Mouse (Mus musculus) cerebellum, adult 9-11 months (tissue): ENCODE results near the gene Bcas3.

Experiments used
- DNase-seq: peaks from one replicate; pipeline ENCODE4 v3.0.0; 2022

Gene Bcas3

DNA sequence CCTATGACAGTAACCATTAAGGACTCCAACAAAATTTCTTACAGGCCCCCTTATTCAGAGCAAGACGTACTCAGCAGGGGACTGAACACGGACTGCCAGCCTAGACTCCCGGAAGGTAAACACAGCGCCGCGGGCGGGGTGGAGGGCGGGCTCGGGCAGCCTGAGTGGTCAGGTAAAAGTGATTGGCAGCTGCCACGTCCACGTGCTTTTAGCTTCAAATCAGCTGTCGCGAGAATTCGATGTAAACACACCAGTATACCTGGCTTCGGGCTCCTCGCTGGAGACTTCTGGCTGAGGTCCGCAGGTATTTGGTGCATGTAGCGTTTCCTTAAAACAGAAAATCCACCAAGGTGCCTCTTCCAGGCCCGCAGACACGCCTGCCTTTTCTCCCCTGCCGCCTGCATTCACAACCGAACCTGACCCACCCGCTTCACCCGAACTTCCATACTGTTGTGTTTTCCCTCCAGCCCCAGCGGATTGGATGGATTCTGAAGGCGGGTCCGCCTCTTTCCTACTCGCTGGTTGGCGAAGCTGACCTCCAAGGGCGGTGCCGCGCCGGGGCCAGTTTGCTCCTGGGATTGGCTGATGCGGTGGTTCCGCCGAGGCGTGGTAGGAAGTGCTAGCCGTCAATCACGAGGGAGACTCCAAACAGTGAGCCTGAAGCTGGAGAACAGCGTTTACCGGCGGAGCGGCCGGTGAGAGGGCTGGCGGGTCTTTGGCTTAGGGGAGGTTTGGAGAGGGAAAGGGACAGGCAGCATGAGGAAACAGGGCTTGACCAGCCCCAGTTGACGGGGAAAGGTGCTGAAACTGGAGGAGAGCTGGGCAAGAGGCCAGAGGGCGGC, at the start of gene Bcas3:
Gene Bcas3, plus strand, starts transcription at position 629 of the 842 bp plus-strand sequence.
- DNase-seq = peak; percentile 99

DNA sequence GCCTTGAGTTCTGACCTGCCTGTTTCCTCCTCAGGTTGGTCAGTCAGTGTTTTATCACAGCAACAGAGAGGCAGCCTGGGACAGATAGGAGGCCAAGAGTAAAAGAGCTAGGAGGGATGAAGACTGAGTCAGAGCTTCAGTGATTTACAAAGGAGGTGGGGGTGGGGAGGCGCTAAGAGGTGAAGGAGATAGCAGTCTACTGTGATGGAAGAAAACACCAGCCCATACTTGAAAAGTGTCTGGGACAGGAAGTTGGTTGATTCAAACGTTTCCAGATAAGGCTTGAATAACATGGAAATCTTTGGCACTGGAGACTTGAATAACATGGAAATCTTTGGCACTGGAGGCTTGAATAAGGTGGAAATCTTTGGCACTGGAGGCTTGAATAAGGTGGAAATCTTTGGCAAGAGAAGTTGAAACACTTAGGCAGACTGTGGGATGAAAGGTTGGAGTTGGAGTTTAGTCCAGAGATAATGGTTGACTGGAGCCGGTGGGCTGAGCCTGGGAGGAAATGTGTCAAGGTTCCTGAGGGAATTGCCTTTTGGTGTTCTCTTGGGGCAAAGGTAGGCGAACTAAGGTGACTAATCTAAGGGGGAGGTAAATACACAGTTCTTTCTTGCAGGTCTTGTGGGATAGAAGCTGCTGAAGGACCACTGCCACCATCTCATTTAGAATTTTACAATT, 46.2 kb upstream of the Bcas3 start:
- no peak for DNase-seq

DNA sequence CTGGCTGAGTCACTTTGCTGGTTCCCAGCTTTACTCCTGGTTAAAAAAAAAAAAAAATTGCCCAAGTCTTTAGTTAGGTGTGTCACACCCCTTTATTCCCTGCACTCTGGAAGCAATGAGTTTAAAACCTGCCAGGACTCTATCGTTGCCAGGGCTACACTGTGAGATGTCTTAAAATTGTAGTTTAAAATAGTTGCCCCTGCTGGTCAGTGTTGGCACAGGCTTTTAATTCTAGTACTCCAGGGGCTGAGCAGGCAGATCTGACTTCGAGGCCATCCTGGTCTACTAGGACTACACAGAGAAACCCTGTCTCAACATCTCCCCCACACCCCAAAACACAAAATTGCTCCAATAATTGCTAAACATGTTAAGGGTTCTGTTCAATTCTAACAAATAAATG, 44.2 kb upstream of the Bcas3 start:
- DNase-seq = peak; percentile 51

DNA sequence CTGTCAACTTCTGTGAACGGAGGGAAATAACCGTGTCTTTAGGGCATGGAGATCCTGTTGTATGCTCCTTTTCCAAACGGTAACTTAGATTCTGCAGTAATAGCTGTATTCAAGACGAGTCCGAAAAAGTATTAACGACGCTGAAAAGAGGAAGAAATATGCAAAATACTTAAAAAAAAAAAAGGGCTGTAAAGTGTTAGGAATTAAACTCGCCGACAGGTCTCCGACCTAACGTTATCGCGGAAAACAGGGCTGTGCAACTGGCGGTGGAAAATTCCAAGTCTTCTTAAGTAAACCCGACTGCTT, 42.6 kb upstream of the Bcas3 start:
- DNase-seq = no peak

DNA sequence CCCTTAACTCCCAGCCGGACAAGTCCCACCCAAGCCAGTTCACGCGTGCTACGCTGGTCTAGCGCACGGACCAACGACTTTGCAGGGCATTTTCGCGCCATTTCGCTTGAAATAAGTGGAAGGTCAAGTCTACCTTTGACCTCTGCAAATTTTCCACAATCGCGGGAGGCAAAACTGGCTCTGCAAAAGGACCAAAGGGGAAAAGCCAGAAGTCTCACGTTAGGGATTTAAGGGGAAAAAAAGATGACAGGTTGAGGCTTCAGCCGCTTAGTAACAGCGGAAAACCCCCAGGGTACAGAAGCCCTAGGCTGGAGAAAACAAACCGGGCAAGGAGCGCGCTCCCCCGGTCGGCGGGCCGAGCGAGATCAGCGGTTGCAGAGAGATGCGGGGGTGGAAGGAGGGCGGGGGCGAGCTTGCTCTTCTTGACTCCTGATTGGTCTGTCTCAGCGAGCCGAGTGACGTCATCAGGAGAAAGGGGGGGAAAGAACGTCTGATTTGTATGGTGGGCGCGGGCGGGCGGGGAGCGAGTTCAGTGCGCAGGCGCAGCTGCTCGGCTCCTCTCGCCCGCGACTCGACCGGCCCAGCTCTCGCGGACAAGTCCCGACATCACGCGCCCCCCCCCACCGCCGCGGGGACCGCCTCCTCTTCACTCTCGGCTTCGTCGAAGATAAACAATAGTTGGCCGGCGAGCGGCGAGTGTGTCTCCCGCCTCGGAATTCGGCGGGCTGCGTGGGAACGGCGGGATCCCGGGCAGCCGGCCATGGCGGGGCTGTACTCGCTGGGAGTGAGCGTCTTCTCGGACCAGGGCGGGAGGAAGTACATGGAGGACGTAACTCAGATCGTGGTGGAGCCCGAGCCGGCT, 42.0 kb upstream of the Bcas3 start, which contains the start of gene Ppm1d:
Gene Ppm1d, plus strand, starts transcription at position 532 of the 862 bp plus-strand sequence.
- peak; percentile 97 for DNase-seq

DNA sequence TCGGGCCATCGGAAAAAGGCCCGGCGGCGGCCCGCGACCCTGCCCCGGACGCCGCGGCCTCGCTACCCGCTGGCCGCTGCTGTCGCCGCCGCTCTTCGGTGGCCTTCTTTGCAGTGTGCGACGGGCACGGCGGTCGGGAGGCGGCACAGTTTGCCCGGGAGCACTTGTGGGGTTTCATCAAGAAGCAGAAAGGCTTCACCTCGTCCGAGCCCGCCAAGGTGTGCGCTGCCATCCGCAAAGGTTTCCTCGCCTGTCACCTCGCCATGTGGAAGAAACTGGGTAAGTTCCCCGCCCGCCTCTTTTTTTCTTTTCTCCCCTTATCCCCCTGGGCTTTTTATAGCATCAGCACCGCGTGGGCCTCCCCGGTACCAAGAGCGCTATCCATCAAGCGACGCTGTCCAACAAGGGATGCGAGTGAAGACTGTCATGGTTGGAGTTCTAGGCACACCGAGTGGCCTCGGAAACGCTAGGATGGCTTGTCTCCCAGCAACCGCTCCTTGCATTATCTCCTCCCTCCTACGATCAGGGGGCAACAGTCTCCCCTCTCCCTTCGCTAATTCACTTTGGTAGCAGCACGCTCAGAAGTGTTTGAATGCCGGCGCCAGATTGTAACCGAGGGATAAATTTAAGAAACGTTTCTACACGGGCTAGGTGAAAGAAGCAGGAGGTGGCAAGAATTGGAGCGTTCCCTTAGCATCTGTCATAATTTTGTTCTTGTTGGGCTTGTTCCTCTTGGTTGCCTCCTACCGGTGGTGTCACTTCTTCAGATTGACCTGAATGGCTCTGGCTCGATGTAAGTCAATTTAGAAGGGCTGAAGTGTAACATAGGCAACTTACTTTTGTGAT, 41.1 kb upstream of the Bcas3 start:
- peak; percentile 75 for DNase-seq

DNA sequence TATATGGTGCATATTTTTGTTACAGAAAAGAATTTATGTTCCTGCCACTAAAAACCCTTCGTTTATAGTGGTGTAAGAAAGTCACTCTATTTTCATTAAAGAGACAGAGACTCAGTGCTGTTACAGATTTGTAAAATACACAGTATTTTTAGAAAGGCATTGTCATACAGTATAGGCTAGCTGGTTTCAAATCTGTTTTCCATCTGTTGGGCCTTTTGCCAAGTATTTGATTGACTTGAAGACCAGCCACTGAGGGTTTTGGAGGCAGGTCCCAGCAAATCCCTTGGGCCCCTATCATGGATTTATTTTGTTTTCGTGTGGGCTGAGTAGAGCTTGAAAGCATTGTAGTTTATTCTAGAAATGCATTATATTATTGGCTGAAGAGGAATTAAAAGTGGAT, 40.1 kb upstream of the Bcas3 start:
- peak; percentile 84 for DNase-seq

DNA sequence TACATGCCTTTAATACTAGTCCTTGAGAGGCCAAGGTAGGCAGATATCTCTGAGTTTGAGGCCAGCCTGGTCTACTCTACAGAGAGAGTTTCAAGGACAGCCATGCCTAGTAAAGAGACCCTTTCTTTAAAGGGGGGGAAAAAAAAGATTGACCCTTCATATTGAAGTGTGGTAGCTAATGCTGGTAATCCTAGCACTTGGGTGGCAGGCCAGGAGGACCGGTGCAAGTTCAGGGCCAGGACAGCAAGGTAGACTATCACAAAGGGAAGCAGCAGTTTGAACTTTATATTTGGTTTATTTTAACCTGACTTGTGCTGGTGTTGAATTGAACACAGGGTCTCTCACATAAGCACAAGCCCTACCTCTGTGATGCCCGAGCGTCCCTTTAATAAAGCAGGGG, 39.6 kb upstream of the Bcas3 start:
- DNase-seq = no peak

DNA sequence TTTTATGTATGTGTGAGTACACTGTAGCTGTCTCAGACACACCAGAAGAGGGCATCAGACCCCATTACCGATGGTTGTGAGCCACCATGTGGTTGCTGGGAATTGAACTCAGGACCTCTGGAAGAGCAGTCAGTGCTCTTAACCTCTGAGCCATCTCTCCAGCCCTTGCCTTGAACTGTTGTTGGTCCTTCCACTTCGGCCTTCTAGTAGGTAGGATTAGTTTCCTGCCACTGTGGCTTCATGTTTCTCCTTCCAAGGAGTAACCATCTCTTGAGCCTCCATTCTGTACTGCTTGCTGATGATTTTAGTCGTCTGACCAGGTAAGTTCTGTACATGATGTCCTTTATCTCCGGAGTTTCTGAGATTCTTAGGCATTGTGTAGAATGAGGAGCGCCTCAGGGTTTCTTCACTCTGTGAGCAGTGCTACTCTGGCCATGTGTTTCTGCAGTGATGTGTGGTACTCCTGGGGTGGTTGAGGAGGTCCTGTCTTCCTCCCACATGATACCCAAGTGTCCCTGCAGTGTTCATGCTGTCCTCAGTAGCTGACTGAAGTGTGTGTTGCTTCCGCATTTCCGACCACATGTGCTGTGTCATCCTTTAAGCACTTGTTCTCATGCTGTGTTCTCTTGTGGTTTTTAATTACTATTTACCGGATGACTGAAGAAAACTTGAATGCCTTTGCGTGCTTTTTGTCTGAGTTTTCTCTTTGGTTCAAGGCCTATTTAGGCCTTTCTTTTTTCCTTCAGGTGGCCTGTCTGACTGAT, 29.2 kb upstream of the Bcas3 start:
- DNase-seq = peak; percentile 51

DNA sequence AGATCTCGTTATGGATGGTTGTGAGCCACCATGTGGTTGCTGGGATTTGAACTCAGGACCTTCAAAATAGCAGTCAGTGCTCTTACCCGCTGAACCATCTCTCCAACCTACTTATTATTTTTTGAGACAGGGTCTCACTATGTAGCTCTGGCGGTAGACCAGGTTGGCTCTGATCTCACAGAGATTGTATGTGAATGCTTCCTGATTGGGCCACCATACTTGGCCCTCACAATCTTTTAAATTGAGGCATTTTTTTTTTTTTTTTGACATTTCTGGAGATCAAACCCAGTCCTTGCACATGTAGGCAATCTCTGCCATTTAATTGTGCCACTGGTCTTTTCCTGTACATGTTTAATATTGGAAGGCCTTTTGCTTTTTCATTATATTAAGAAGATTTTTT, 24.2 kb upstream of the Bcas3 start:
- DNase-seq = peak; percentile 61

DNA sequence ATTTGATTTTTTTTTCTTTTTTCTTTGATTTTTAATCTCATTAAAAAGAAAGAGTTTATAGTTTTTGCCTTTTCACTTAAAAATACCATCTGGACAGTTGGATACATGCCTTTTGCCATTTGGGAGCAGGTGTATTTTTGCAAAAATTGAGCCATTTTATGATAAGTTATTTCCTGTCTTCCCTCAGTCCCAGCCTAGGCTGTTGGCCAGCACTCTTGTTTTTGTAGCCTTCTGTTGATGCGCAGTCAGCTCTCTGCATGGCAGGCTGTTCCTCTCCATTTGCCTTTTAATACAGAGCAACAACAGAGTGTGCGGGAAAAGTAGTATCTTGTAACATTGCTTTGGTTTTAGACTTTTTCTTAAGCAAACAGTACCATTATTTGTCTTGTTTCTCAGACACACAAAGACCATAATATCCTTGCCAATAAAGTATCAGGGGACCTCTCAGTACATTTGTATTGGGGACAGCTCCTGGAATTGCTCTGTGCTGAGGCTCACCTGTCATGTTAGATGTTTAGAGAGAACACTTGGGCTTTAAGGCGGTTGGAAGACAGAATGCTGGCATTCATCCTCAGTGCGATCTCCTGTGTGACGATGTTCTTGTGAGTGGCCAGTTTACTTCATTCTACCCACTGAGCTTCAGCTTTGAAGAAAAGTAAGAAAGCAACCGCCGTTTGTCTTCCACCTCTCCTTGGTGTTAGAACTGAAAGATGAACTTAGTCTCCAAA, 23.6 kb upstream of the Bcas3 start:
- peak; percentile 95 for DNase-seq

DNA sequence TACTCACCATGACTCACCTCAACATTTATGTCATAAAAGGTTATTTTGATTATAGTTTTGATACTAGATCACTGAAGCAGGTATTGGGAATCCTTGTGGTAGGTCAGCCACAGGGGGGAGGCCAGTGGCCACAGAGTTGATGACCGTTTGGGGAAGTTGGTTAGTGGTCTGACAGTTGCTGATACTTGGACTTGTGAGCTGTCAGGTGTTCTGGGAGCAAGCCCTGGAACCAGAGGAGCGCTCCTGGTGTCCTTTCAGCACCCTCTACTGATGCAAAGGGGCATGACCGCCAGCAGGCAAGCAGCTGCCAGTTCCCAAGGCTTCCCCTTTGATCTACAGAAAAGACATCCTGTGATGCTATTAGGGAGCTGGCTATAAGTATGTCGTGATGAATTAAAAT, 18.2 kb upstream of the Bcas3 start:
- peak; percentile 60 for DNase-seq

DNA sequence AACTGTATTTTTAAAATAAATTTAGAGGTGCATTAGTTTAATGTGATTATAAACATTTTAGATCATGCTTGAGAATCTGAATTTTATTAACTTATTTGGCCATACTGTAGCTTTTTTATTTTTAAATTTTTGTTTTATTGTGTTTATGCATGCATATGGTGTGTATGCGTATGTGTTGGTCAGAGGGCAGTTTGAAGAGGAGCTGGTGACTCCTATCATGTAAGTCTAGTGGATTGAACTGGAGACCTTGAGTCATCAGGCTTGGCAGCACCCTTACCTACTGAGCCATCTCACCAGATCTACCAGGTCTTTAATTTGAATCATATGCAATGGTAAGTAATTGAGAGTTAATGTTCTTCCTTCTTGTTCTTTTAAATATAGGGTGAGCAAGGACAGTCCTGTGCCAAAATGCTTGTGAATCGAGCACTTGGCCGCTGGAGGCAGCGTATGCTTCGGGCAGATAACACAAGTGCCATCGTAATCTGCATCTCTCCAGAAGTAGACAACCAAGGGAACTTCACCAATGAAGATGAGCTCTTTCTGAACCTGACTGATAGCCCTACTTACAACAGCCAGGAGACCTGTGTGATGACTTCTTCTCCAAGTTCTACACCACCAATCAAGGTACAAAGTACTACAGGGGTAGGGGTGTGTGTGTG, 13.7 kb upstream of the Bcas3 start:
- no peak for DNase-seq

DNA sequence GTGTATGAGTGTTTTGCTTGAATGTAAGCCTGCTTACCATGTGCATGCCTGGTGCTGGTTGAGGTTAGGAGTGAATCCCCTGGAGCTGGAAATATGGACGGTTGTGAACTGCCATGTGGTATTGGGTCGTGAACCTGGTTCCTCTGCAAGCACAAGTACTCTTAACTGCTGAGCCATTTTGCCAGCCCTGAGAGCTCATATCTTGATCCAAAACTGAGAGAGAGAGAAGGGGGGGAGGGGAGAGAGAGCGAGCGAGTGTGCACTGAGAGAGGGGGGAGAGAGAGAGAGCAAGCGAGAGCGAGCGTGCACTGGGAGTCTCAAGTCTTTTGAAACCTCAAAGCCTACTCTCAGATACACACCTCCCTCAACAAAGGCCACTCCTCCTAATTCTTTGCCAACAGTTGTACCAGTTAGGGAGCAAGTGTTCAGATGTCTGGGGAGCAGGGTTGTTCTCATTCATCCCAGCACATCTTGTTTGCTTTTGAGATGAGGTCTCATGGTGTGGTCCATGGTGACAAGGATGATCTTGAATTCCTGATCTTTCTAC, 12.8 kb upstream of the Bcas3 start:
- no peak for DNase-seq

DNA sequence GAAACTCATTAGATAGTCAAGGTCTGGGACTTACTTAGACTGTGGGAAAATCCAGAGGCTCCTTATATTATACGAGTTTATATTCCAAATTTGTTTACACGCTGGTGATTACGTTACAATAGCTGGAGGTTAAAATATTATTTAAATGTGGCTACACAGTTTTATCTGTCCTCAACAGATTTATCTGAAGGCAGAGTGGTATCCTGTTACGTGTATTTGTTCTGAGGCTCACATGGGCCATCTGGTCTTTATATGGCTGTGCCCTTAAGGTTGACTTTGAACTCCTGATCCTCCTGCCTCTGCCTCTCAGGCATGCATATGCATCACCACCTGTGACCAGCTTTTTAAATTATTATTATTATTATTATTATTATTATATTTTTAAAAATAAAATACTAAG, 852 bp downstream of the Bcas3 start:
- no peak for DNase-seq

DNA sequence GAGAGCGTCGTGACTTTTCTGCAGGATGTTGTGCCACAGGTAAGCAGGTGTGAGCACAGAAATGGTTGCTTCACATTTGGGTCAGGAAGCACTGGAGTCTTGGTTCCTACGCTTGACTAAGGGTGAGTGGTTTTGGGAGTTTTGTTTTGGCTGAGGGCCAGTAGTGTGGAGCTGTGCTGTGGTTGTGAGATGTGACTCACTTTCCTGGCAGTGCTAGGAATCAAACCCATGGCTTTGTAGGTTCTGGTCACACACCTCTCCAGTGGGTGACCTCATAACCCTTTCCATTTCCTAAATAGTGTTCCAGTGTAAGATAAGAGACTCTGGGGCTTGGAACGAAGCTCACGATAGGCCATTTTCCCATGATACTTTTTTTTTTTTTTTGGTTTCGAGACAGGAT, 6.7 kb downstream of the Bcas3 start:
- DNase-seq = no peak

DNA sequence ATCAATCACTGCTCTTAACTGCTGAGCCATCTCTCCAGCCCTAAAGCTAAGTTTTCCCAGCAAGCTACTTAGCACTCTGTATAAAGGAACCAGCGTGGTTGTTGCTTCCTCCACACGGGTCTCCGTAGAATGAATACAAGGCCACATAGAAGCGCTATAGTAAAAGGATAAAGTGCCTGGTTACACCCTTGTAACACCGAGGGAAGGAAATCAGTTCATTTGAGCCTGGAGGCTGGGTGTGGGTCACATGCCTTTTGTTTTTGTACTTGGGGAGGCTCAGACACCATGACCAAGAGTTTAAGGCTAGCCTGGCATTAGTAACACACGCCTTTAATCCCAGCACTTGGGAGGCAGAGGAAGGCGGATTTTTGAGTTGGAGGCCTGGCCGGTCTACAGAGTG, 8.7 kb downstream of the Bcas3 start:
- no peak for DNase-seq

DNA sequence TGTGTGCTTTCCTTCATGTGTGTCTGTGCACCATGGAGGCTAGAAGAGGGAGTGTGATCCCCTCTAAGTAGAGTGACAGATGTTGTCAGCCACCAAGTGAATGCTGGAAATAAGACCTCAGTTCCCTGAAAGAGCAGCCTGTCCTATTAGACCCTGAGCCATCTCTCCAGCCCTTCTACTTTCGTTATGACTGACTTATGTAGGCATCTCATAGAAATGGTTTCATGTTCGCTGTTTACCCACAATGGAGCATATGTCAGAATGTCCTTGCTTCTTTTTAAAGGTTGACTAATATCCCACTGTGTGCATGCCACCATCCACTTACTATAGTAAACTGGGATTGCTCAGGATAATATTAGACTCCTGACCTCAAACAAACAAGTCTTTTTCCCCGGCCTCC, 13.2 kb downstream of the Bcas3 start:
- DNase-seq = no peak

DNA sequence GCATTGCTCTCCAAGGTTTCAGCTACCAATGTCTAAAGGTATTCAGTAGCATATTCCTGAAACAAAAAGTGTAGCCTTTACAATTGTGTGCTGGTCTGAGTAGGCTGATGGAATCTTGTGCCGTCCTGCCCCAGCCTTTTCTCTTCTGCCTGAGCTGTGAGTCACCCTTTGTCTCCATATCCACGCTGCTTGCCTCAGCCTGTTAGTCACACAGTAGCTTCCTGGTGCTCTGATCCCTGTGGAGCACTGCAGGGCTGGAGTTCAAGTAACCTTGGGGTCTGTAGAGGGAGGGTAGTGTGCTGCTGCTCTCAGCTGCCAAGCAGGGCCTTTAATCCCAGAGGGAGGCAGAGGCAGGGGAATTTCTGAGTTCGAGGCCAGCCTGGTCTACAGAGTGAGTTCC, 14.9 kb downstream of the Bcas3 start:
- DNase-seq = no peak

DNA sequence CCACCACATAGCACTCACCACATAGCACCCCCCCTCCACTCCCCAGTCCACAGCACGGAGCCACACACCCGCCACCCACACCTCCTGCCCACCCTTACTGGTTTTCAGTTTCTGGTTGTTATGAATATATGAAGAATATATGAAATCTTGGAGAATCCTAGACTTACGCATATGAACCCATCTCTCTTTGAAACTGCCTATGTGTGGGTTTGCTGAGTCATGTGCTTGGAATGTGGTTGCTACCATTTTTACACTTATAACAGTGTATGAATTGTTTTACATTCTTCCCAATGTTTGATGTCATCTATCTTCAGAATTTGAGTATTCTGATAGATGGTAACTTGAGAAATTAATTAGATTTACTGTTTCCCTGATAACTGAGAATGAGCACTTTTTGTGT, 26.1 kb downstream of the Bcas3 start:
- no peak for DNase-seq
